32 mouse cellular contexts compared by ENCODE assay signal in genomic region chr9:6187955-6188354, GRCm38 (mm10). TPM values are rescaled to one million over a fixed set of nuclear protein-coding genes. Genes with fewer than 3 reads are reported as not detected.
A peak's percentile ranks its signal among the peaks of the same experiment; 100 is the strongest.
DNase-seq lines count a peak whose midpoint lies in the region; ATAC-seq and TF ChIP-seq lines count a peak whose summit lies in the region.
"Had no signal": no experiment of that assay in that cellular context is flagged by ENCODE, and none has a peak within 500 bp of the region (broad histone marks: within the 10 kb centered on the region; RNA-seq: fewer than 3 reads in every experiment).

No protein-coding gene starts in this region.

- WGBS in midbrain, embryonic 15.5 days = 30% methylated on average over 3 of the region's 3 CpGs
- 31% methylated on average over 3 of the region's 3 CpGs for WGBS in midbrain, embryonic 10.5 days

- no peak overlapping the region for H3K9ac ChIP-seq in midbrain, embryonic 15.5 days
- H3K9ac ChIP-seq: embryonic facial prominence, embryonic 12.5 days; forebrain, postnatal 0 days; hindbrain, embryonic 13.5 days; limb, embryonic 15.5 days; liver, embryonic 14.5 days had no signal

- no peaks in the 10 kb centered on the region for H3K36me3 ChIP-seq in midbrain, embryonic 15.5 days (replicated peaks)
- H3K36me3 ChIP-seq in midbrain, embryonic 10.5 days = no peaks in the 10 kb centered on the region
- H3K36me3 ChIP-seq: embryonic facial prominence, embryonic 12.5 days; forebrain, embryonic 10.5 days; heart, embryonic 10.5 days; hindbrain, embryonic 13.5 days; limb, embryonic 10.5 days; limb, embryonic 15.5 days had no signal

- no peaks in the 10 kb centered on the region for H3K4me1 ChIP-seq in midbrain, embryonic 15.5 days
- no peaks in the 10 kb centered on the region; the same call in 1 of the 2 replicates for H3K4me1 ChIP-seq in midbrain, embryonic 10.5 days
- H3K4me1 ChIP-seq: embryonic facial prominence, embryonic 12.5 days; hindbrain, embryonic 13.5 days; limb, embryonic 10.5 days; limb, embryonic 15.5 days had no signal

- no peak overlapping the region for H3K4me2 ChIP-seq in midbrain, embryonic 15.5 days
- H3K4me2 ChIP-seq: embryonic facial prominence, embryonic 12.5 days; hindbrain, embryonic 13.5 days; limb, embryonic 15.5 days had no signal

- H3K27me3 ChIP-seq in midbrain, embryonic 15.5 days (replicated peaks) = no peaks in the 10 kb centered on the region
- no peaks in the 10 kb centered on the region for H3K27me3 ChIP-seq in midbrain, embryonic 10.5 days (ENCODE audit: low read depth, poor library complexity, severe bottlenecking)
- H3K27me3 ChIP-seq: embryonic facial prominence, embryonic 12.5 days; hindbrain, embryonic 13.5 days; limb, embryonic 15.5 days had no signal

- DNase-seq in embryo, embryonic 10 days (ENCODE audit: low spot score) = peak; percentile 6
- no peak for DNase-seq in embryo, embryonic 9.5 days (ENCODE audit: extremely low spot score)
- DNase-seq in midbrain, embryonic 10.5 days (ENCODE audit: low spot score) = no peak
- peak; percentile 67 for DNase-seq in brain, embryonic 14.5 days (ENCODE audit: low read depth)
- peak; percentile 66 for DNase-seq in retina, postnatal 1 day
- no peak for DNase-seq in gastrocnemius, postnatal 10 days
- DNase-seq: adrenal gland, adult 2 months; adrenal gland, postnatal 36 days; B cell, adult 2 months; forebrain, postnatal 0 days; gastrocnemius, postnatal 14 days; heart, postnatal 36 days; kidney, adult 9 months; kidney, postnatal 10 days; layer of hippocampus, adult 9-11 months; lung, adult 2 months; lung, postnatal 10 days; right cerebral cortex, postnatal 14 days had no signal

- no peak overlapping the region for H3K4me3 ChIP-seq in midbrain, embryonic 15.5 days
- no peak overlapping the region for H3K4me3 ChIP-seq in midbrain, embryonic 10.5 days
- H3K4me3 ChIP-seq: embryonic facial prominence, embryonic 12.5 days; forebrain, embryonic 10.5 days; heart, embryonic 10.5 days; hindbrain, embryonic 13.5 days; limb, embryonic 10.5 days; limb, embryonic 15.5 days had no signal

- ATAC-seq in midbrain, embryonic 15.5 days (replicated peaks) = peak; percentile 71
- ATAC-seq in monocyte, adult 5-6 weeks (replicated peaks; ENCODE audit: insufficient number of reproducible peaks, low FRiP score, low TSS enrichment, poor library complexity, severe bottlenecking) = no peak
- ATAC-seq: activated CD4-positive, CD25-positive, alpha-beta regulatory T cell, adult 4 months; forebrain, postnatal 0 days; intestine, postnatal 0 days had no signal

- no peak for TF ChIP-seq POLR2A in brain, embryonic 14.5 days (IDR thresholded peaks at IDR 0.05; ENCODE audit: borderline replicate concordance, extremely low read depth, insufficient read depth, insufficient read length, poor library complexity, severe bottlenecking)

- no peaks in the 10 kb centered on the region for H3K9me3 ChIP-seq in midbrain, embryonic 15.5 days
- H3K9me3 ChIP-seq in midbrain, embryonic 10.5 days (replicated peaks) = no peaks in the 10 kb centered on the region
- H3K9me3 ChIP-seq: embryonic facial prominence, embryonic 12.5 days; forebrain, embryonic 10.5 days; heart, embryonic 10.5 days; hindbrain, embryonic 13.5 days; limb, embryonic 10.5 days; limb, embryonic 15.5 days had no signal

- no peak overlapping the region for H3K27ac ChIP-seq in midbrain, embryonic 15.5 days
- H3K27ac ChIP-seq in midbrain, embryonic 10.5 days (replicated peaks) = no peak overlapping the region
- H3K27ac ChIP-seq: embryonic facial prominence, embryonic 12.5 days; forebrain, embryonic 10.5 days; heart, embryonic 10.5 days; hindbrain, embryonic 13.5 days; limb, embryonic 10.5 days; limb, embryonic 15.5 days; liver, embryonic 14.5 days; macrophage had no signal

- no peak for TF ChIP-seq CTCF in brain, embryonic 14.5 days (IDR thresholded peaks at IDR 0.05; ENCODE audit: borderline replicate concordance, extremely low read depth, insufficient read depth, insufficient read length)

RNA-seq across cellular contexts. Expression of gene Pdgfd, which starts 19.6 kb away (rescaled TPM):
- 2.4 and 2.6 TPM in 2 replicates for polyA plus RNA-seq in midbrain, embryonic 15.5 days (2015; fragmentation: Nextera tagmentation; extraction: Ambion mirVana)
- 2.6 and 2.7 TPM in 2 replicates for polyA plus RNA-seq in midbrain, embryonic 10.5 days (2016; fragmentation: Nextera tagmentation; extraction: Ambion mirVana)
- 0.81 and 1.3 TPM in 2 replicates for polyA plus RNA-seq in brain, embryonic 14.5 days (2012; rRNA removed)
- 2.0 TPM in 1 of 3 replicates, not detected in the others for total RNA-seq in monocyte, adult 5-6 weeks (2017)
- 1 to 10 TPM; 6.3 to 7.6 TPM for total RNA-seq in gastrocnemius, postnatal 10 days (2021)
- total RNA-seq: granulocyte monocyte progenitor cell, adult 5-6 weeks; neutrophil, adult 5-6 weeks had no signal
- polyA plus RNA-seq: activated CD4-positive, CD25-positive, alpha-beta regulatory T cell, adult 4 months; macrophage had no signal

Comparison
In these comparisons a context has a peak if more than half of its experiments do, and no peak if none do; other contexts are left out.
1. DNase-seq: peak in embryo, embryonic 10 days (single experiment), brain, embryonic 14.5 days (single experiment) and retina, postnatal 1 day (single experiment); none in embryo, embryonic 9.5 days (single experiment), midbrain, embryonic 10.5 days (single experiment) and gastrocnemius, postnatal 10 days (single experiment).